Mouse (Mus musculus): Measurements from ENCODE around the gene Cavin1.

Cavin1 gene

GRCm38 (mm10) chr11:100914415-100914814 lies 56.3 kb downstream of the Cavin1 start:
- no peak for DNase-seq (ENCODE audit: low spot score)

GRCm38 (mm10) chr11:100912401-100913155 lies 58.1 kb downstream of the Cavin1 start:
- DNase-seq (ENCODE audit: low spot score), result no peak

- no peak for DNase-seq (ENCODE audit: low spot score)
Measured at GRCm38 (mm10) chr11:100908567-100908966, 62.1 kb downstream of the Cavin1 start.

GRCm38 (mm10) chr11:100908112-100908511 lies 62.6 kb downstream of the Cavin1 start:
- no peak for DNase-seq (ENCODE audit: low spot score)

- DNase-seq (ENCODE audit: low spot score), result no peak
Measured at GRCm38 (mm10) chr11:100906885-100907284, 63.8 kb downstream of the Cavin1 start.
